Mouse (Mus musculus) lung, embryonic 14.5 days (tissue): ENCODE measurements around the gene Clec4d. TPM values are rescaled to one million over a fixed set of nuclear protein-coding genes. Genes with fewer than 3 reads are reported as not detected.
"Not testable (repeated sequence)": the region's sequence is repeated elsewhere in the genome, so short reads cannot be mapped to it uniquely, and the experiment has no call there.

Experiments used
- ATAC-seq: fragments of 200-750 bp; cut with Nextera tagmentation; 2 replicates; pipeline ENCODE4 v1.8.0; 2017; ENCODE audit warnings: mild to moderate bottlenecking, moderate TSS enrichment, moderate library complexity; ENCODE audit not compliant: insufficient read depth
- DNase-seq: peaks from one replicate; pipeline ENCODE4 v3.0.0-alpha.2; 2015
- H3K27ac ChIP-seq: fragments of 300-500 bp; sonication (generic); 2 replicates; pipeline ENCODE4 v1.5.1; 2014; ENCODE audit warnings: low read depth, mild to moderate bottlenecking, moderate library complexity
- H3K27me3 ChIP-seq: fragments of 300-500 bp; sonication (generic); 2 replicates; pipeline ENCODE4 v1.6.1; 2014; ENCODE audit warnings: low read length, control low read depth; ENCODE audit not compliant: insufficient read depth
- H3K36me3 ChIP-seq: fragments of 300-500 bp; sonication (generic); 2 replicates; pipeline ENCODE4 v1.6.1; 2014; ENCODE audit warnings: control low read depth; ENCODE audit not compliant: insufficient read depth
- H3K4me1 ChIP-seq: fragments of 300-500 bp; sonication (generic); 2 replicates; pipeline ENCODE4 v1.6.1; 2014; ENCODE audit warnings: antibody characterized with exemption, control low read depth; ENCODE audit not compliant: insufficient read depth
- H3K4me2 ChIP-seq: fragments of 300-500 bp; sonication (generic); 2 replicates; pipeline ENCODE4 v1.6.1; 2014; ENCODE audit warnings: mild to moderate bottlenecking
- H3K4me3 ChIP-seq: fragments of 300-500 bp; sonication (generic); 2 replicates; pipeline ENCODE4 v1.5.1; 2014; ENCODE audit warnings: low read depth, low read length
- H3K9ac ChIP-seq: fragments of 300-500 bp; sonication (generic); 2 replicates; pipeline ENCODE4 v1.6.1; 2014
- H3K9me3 ChIP-seq: fragments of 300-500 bp; sonication (generic); 2 replicates; pipeline ENCODE4 v1.6.1; 2016; ENCODE audit warnings: low read depth, low read length, control low read depth
- CTCF ChIP-seq: IDR thresholded peaks from 2 replicates; pipeline ENCODE4 v1.5.1; 2016; ENCODE audit warnings: antibody characterized with exemption, low read depth
- WGBS: fragments of 180-500 bp; shearing (Covaris S2); extraction: QIAGEN DNeasy Blood & Tissue Kit; methylation state at CpG from one replicate; pipeline ENCODE4 v1.1.7; 2014; 5-methylcytosine and 5-hydroxymethylcytosine counted together
- polyA plus RNA-seq: library from polyadenylated mRNA; unstranded; fragments of >200 nt; fragmentation: Nextera tagmentation; extraction: Ambion mirVana; gene quantifications from 2 replicates; pipeline ENCODE4 v1.2.1, GENCODE M21; 2014

Clec4d gene
- polyA plus RNA-seq, 1 experiment from 2014 or later, result 0.21 TPM

- Histone ChIP-seq H3K4me3 (no peak overlapping the region), H3K9me3 (no peaks in the 10 kb centered on the region), H3K9ac (no peak overlapping the region), H3K4me2 (no peak overlapping the region), H3K27me3 (no peaks in the 10 kb centered on the region), H3K36me3 (no peaks in the 10 kb centered on the region), H3K27ac (no peak overlapping the region), H3K4me1 (no peaks in the 10 kb centered on the region)
- no peak for TF ChIP-seq CTCF
- DNase-seq (no peak), ATAC-seq (no peak)
- WGBS, result 79% methylated on average over 2 of the region's 2 CpGs
Observed at GRCm38 (mm10) chr6:123279443-123279842, 17.5 kb downstream of the Clec4d start.

DNA sequence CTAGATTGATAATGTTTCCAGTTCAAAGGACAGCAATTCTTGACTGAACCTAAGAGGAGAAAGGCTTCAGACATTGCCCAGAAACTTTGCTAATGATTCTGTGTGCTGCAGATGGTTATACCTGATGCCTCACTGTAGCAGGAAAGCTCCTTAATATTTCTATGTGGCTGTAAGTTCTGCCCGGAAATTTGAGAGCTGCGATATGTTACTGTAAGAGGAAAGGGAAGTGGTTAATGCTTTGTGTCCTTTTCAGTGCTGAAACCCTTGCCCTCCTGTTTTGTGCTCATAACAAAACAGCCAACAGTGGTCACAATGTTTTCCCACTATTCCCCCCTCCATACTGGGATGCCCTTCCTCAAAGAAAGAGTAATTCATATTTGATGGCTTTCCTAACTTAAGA, 24.4 kb downstream of the Clec4d start:
- Histone ChIP-seq H3K36me3 (no peaks in the 10 kb centered on the region), H3K9me3 (no peaks in the 10 kb centered on the region), H3K4me3 (no peak overlapping the region), H3K4me1 (no peaks in the 10 kb centered on the region), H3K27ac (no peak overlapping the region), H3K9ac (no peak overlapping the region), H3K27me3 (no peaks in the 10 kb centered on the region), H3K4me2 (no peak overlapping the region)
- DNase-seq (no peak), ATAC-seq (no peak)
- no peak for TF ChIP-seq CTCF
- whole genome bisulfite sequencing, result 85% methylated on average over 2 of the region's 2 CpGs

GRCm38 (mm10) chr6:123288931-123289330, 27.0 kb downstream of the Clec4d start:
- H3K9ac ChIP-seq, result no peak overlapping the region
- no peaks in the 10 kb centered on the region for H3K4me1 ChIP-seq
- DNase-seq (no peak), ATAC-seq (no peak)
- no peaks in the 10 kb centered on the region for H3K27me3 ChIP-seq
- 77% methylated on average over 10 of the region's 10 CpGs for WGBS
- H3K36me3 ChIP-seq, result no peaks in the 10 kb centered on the region
- H3K9me3 ChIP-seq, result no peaks in the 10 kb centered on the region
- no peak for TF ChIP-seq CTCF
- no peak overlapping the region for H3K4me3 ChIP-seq
- H3K4me2 ChIP-seq, result no peak overlapping the region
- H3K27ac ChIP-seq, result no peak overlapping the region

DNA sequence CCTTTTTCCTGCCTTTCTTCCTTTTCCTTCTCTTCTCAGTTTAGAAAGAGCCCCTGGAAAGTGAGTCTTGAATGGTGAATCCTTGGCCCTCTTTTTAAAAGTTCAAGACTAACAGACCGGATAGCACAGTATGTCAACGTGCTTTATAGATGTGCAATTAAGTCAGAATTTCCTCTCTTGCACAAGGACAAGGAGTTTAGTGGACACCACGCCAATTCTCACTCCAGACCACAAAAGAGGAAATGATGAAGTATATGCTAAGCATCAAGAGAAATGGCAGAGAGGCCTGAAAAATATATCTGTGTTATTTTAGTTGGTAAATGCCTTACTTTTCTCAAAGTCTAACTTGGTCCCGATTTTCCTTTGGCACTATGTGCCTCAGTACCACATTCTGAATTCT, 27.8 kb downstream of the Clec4d start, which contains the start of gene Clec4e:
Gene Clec4e (minus strand): TSS at position 118 of the 400 bp plus-strand sequence.
- no peaks in the 10 kb centered on the region for H3K36me3 ChIP-seq
- WGBS, result 83% methylated on average over 4 of the region's 4 CpGs
- no peak for TF ChIP-seq CTCF
- H3K4me2 ChIP-seq, result no peak within 1 kb of the TSS
- H3K27ac ChIP-seq, result no peak within 1 kb of the TSS
- ATAC-seq (no peak), DNase-seq (no peak)
- H3K9ac ChIP-seq, result no peak within 1 kb of the TSS
- no peaks in the 10 kb centered on the region for H3K9me3 ChIP-seq
- no peaks in the 10 kb centered on the region for H3K4me1 ChIP-seq
- no peak within 1 kb of the TSS for H3K4me3 ChIP-seq
- no peaks in the 10 kb centered on the region for H3K27me3 ChIP-seq

DNA sequence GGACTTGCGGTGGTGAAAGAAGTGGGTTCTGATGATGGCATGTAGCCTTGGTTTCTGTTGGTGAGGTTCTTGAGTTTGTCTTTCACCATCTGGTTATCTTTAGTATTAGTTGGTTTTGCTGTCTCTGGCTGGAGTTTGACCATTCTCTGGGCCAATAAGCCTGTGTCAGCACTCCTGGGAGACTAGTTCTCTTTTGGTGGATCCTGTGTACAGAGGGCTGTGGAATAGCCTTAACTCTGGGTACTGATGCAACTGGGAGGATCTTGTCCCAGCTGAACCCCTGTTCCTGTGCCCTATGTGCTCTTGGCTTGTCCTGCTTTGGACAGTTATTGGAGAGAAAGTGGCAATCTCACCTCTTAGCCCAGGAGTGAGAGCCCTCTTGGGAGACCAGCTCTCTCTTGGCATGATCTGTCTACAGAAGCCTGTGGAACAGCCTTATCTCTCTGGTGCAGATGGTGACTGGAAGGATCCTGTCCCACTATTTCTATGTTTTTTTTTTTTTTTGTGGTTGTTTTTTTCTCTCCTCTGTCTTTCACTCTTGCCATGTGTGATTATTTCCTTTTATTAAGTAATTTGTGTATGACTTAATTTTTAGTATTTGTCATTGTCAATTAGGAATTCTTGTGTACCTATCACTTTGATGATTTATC, 31.0 kb downstream of the Clec4d start:
- ATAC-seq (peak; percentile 62; the same call in 1 of the 2 replicates), DNase-seq (no peak)
- Histone ChIP-seq H3K36me3 (no peaks in the 10 kb centered on the region), H3K27me3 (no peaks in the 10 kb centered on the region), H3K9me3 (no peaks in the 10 kb centered on the region), H3K4me2 (no peak overlapping the region), H3K27ac (peak overlapping the region; percentile 18; the same call in 1 of the 2 replicates), H3K4me1 (no peaks in the 10 kb centered on the region), H3K9ac (no peak overlapping the region), H3K4me3 (no peak overlapping the region)
- 89% methylated on average over 1 of the region's 1 CpGs for WGBS
- no peak for TF ChIP-seq CTCF

- not testable (repeated sequence) for H3K4me2 ChIP-seq, H3K4me1 ChIP-seq, H3K9ac ChIP-seq, H3K27me3 ChIP-seq, H3K27ac ChIP-seq, H3K36me3 ChIP-seq, H3K4me3 ChIP-seq, H3K9me3 ChIP-seq, DNase-seq, ATAC-seq
- 82% methylated on average over 11 of the region's 11 CpGs for WGBS
Observed at GRCm38 (mm10) chr6:123293509-123293908, 31.6 kb downstream of the Clec4d start.

DNA sequence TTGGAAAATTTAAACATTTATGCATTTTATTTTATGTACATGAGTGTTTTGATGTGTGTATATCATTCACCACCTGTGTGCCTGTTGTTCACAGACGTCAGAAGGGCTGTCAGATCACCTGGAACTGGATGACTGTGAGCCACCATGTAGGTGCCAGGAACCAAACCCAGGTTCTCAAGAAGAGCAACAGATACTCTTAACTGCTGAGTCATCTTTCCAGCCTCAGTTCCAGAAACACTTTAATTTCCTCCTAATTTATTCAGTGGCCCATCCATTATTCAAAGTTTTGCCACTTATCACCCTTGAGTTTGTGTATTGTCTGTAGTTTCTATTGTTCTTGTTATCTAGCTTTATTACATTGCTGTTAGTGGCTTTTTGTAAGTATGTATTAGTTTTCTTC, 34.8 kb downstream of the Clec4d start:
- Histone ChIP-seq H3K9me3 (no peaks in the 10 kb centered on the region), H3K4me2 (no peak overlapping the region), H3K27me3 (no peaks in the 10 kb centered on the region), H3K4me3 (no peak overlapping the region), H3K27ac (no peak overlapping the region), H3K9ac (no peak overlapping the region), H3K4me1 (no peaks in the 10 kb centered on the region), H3K36me3 (no peaks in the 10 kb centered on the region)
- DNase-seq, result no peak
- ATAC-seq, result no peak
- TF ChIP-seq CTCF, result no peak
- 56% methylated on average over 1 of the region's 1 CpGs for WGBS

DNA sequence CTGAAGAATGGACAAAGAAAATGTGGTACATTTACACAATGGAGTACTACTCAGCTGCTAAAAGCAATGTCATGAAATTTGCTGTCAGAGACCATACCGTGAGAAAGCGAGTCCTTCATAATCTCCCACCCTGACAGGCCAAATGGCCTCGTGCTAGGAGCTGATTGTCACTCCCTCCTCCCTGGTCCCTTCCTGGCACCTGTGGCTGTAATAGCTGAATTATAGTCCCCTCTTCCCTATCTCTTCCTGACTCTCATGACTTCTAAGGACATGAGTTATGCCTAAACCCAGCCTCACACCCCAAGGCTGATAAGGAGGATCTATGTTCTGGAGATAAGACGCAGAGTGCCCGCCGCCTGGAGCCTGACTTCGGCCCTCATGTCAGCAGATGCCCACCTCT, 44.4 kb downstream of the Clec4d start:
- DNase-seq, H3K4me1 ChIP-seq, H3K4me2 ChIP-seq, H3K27me3 ChIP-seq, ATAC-seq, H3K9ac ChIP-seq, H3K4me3 ChIP-seq, H3K27ac ChIP-seq, H3K36me3 ChIP-seq, H3K9me3 ChIP-seq: not testable (repeated sequence)
- WGBS, result 73% methylated on average over 7 of the region's 7 CpGs
